Mouse (Mus musculus) c-Kit-positive CD71-positive TER-119-negative erythroid progenitor cells, embryonic 14.5 days (primary cell): ENCODE measurements at regions not wholly inside any gene's neighbourhood (a gene's known extent, or its start where the extent isn't known, plus 50 kb on each side); places are given as distances from the start of the nearest gene placed in this dataset.

Experiments
- DNase-seq: peaks from one replicate; pipeline ENCODE4 v3.0.0-alpha.2; 2013; ENCODE audit warnings: low read depth

DNA sequence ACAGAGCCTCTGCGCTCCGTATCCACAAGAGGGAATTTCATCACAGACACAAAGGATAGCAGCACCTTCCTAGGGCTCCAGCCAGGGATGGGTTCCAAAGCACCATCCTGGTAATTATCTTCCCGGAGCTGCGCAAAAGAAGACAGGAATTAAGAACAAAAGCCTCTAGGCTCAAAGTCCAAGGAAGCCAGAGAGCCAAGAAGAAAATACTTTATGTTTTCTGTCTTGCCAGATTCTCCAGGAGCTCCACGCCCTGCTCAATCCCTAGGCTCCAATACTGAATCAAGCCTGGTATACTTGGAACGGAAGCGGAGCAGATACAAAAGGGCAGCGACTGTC, 54.4 kb downstream of the Irf2bpl start:
- no peak for DNase-seq

DNA sequence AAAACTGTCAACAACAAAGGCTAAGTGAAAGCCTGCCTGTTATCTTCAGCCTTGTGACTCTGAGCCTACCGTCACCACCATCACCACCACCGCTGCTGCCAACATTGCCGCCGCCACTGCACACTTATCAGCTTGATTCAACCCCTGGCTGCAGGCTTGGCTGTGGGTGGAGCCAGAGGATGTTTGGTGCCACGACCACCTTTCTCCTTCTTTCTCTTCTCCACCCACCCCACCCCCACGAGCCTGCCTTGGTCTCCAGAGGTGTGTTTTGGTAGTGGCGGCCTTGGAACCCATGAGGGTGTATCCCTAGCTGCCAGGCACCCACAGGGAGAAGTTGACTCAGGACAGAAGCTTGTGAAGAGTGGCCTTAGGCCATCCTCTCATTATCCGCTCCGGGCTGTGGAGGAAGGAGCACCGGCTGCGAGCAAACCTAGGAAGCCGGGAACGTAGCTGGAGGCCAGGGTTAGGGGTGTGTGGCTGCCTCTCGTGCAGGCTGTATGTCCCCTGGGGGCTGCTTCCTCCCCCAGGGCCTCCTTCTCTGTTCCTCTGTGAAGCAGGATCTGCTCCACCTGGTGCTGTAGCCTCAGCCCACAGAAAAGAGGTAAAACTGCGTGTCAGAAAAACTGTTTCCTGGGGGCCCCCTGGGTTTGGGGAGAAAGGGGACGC, 54.9 kb downstream of the Irf2bpl start:
- DNase-seq: no peak

DNA sequence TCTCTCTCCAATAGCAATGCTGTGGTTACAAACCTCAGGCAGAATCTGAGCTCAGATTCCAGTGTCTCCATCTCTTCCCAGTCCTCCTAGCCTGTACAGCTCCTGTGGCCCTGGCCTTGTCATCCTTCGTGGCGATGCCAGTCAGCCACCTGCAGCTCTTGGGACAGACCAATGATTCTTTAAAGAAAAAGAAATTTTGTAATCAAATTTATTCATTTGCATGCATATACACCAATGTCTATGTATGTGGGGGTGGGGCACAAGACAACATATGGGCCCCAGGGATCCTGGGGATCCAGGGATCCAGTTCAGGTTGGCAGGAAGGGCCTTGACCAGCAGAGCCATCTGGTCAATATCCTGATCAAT, 57.4 kb downstream of the Irf2bpl start:
- no peak for DNase-seq

DNA sequence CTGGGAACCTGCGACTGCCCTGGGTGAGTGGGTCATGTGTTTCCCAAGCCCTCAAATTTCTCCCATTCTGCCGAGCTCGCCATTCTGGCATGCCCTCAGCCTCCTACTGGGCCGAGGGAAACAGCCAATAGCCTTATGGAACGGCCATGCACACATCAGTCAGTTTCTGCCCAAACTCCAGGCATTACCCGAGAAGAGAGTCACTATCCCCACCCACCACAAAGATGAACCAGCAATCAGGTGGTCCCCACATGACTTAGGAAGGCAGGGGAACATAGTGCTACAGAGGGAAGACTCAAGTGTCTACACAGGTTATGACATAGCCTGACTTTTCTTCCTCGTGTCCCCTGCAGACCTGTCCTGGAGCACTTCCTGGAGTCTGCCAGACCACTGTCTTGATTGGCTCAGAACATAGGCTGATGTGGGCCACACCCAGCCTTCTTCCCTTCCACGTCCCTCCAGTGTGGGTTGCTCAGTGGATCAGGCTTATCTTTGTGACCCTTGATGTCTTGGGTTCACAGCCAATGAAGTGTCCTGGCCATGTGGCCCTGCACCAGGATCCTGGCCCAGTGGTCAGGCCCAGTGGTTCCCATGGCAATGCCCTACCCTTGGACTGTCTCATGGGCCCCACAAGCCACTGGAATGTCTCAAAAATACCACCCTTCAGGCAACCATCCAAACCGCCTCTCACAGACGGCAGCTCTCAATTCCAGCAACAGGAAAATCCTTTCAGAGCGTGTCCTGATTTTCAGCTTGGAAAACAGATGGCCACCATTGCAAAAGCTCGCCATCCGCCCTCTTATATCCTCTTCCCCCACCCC, 58.0 kb downstream of the Irf2bpl start:
- DNase-seq: no peak

DNA sequence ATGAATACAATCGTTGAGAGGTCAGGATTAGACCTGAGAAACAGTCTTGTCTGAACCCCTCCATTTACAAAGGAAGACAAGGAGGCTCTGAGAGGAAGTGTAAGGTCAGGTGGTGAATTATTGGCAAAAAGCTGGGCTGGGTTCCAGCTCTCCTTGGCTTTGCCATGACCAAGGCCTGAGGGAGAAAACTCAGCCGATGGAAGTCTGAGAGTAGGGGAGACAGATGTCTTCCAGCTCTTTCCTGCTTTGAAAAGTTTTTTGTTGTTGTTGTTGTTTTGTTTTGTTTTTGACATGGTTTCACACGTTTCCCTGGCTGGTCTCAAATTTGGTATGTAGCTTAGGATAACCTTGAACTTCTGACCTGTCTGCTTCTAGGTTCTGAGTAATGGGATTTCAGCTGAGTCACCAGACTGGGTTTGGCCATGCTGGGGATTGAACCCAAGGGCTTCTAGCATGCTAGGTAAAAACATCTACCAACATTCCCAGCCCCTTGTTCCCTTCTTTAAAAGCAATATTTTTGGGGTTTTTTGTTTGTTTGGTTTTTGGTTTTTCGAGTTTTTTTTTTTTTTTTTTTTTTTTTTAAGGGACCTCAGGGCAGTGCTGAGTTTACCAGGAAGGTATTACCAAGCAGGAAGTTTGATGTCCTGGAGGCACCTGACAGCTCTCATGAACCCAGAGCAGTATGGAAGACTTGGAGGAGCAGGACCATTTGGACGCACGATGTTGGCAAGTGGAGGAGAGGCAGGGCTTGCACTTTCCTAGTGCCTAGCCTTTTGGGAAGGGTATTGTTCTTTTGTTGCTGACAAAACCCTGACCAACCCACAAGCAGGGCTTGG, 58.8 kb downstream of the Irf2bpl start:
- no peak for DNase-seq

DNA sequence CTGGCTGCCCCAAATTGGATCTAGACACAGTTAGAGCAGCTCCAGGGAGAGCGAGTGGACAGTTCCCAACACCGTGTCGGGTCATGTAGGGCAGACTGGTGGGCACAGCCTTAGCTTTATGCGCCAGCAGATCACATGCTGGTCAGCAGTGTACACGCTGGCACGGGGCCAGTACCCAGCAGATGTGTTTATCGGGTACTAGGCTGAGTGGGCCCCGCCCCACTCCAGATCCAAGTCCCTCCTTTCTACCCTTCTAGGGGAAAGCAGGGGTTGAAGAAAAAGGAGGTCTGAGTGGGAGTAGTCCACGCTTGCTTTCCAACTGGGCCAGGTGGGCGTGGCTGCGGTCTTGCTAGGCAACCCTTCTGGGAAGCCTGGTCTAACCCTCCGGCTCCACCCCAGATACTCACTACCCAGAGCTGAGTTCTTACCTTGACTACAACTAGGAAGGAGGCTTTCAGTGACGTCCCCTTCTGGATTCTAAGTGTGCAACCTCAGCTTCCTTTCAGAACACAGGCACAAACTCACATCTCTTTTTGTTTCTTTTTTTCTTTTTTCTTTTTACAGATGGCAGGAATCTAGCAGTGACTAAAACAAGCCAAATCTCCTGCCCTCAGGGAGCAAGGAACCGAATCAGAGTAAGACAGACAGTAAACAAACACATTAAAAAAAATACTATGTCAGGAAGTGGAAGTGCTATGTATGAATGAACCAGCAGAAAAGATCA, 59.6 kb downstream of the Irf2bpl start:
- peak; percentile 85 for DNase-seq

DNA sequence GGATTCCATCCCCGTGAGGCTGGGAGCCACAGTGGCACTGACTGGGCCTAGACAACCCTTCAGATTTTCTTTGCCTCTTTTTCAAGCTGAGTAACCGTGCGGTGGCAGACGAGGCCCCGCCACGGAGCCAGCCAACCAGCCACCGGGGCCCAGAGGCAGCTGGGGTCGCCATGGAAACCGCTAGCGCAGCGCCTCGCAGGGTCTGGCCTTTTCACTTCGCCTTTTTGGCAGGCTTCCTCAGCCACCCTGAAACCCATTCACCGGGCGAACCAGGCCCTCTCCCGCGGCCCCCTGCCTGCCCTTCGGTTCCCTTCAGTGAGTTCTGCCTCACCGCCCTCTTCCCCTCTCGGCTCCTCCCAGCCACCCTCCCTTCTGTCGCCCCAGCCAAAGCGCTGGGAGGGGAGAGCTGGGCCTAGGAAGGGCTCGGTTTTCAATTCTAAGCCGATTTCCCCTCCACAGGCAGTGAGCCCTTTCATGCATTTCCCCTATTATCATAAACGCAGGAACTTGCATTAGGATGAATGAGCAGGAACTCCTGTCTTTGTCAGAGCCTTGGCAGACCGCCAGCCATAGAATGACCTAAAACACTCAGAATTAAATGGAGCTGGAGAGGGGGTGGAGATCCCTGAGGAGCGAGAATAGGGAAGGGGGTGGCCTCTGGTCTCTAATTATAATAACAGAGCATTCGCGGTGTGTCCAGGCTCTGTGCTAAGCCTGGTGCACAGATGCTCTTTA, 60.6 kb downstream of the Irf2bpl start:
- no peak for DNase-seq

DNA sequence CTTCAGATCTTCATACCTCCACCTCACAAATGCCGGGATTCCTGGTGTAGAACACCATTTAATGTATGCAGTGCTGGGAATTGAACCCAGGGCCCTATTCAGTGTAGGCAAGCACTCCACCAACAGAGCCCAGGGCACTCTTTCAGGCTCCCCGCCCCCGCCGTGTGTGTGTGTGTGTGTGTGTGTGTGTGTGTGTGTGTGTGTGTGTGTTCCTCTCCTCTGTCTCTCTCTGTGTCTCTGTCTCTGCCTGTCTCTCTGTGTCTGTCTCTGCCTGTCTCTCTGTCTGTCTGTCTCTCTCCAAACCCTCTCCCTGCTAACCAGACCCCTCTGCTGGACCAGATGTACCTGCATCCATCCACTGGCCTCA, 61.1 kb downstream of the Irf2bpl start:
- DNase-seq: no peak

DNA sequence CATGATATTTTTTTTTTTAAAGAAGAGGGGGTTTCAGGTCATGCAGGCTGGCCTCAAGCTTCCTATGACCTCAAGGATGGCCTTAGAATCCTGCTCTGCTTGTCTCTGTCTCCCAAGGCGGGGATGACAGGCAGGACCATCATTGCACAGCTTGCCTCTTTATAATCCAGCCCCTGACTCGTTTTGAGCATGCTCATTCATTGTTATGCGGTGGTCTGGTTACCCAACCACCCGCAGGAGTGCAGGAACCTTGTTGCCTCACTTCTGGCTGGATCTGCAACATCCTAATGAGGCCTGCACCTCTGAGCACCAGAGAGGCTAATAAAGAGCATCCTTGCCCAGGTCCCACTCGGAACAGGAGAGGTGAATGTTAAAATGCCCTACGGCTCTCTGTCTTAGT, 63.4 kb downstream of the Irf2bpl start:
- DNase-seq: no peak

DNA sequence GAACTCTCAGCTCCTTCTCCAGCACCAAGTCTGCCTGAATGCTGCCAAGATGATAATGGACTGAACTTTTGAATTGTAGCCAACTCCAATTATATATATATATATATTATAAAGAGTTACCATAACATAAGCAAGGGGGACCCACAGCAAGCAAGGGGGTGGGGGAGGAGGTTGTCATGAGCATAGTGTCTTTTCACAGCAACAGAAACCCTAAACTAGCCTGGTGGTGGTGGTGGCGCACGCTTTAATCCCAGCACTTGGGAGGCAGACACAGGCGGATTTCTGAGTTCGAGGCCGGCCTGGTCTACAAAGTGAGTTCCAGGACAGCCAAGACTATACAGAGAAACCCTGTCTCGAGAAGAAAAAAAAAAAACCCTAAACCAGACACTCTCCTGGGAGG, 65.0 kb downstream of the Irf2bpl start:
- no peak for DNase-seq

DNA sequence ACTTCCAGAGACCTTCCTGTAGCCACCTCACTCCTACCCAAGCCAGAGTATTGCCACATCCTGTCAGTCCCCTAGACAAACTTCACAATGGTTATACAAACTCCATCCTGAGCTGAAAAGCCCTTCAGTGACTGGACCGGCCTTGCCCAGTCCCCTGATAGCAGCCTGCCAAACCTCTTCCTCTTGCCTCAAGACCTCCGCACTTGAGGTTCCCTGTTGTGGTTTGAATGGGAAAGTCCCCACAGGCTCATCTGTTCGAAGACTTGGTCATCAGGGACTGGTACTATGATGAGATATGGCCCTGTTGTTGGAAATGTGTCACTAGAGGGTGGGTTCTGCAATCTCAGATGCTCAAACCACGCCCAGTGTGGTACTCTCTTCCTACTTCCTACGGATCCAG, 65.4 kb downstream of the Irf2bpl start:
- DNase-seq: no peak

DNA sequence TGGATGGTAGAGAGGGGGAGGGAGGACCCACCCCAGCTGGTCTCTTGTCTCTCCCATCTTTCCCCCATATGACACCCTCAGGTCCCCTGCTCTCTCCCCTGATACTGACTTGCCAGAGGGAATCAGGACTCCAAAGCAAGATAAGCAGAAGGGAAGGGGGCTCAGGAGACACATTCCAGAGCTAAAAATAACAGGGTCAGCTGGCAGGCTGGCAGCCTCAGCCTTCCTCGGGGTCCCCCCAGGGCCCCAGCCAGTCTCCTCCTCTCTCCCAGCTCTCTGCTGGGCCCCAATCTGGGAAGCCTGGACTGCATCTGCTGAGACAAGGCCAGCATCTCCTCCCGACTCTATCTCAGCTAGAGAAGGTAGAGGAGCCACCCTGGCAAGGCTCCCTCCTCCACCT, 66.4 kb downstream of the Irf2bpl start:
- no peak for DNase-seq

DNA sequence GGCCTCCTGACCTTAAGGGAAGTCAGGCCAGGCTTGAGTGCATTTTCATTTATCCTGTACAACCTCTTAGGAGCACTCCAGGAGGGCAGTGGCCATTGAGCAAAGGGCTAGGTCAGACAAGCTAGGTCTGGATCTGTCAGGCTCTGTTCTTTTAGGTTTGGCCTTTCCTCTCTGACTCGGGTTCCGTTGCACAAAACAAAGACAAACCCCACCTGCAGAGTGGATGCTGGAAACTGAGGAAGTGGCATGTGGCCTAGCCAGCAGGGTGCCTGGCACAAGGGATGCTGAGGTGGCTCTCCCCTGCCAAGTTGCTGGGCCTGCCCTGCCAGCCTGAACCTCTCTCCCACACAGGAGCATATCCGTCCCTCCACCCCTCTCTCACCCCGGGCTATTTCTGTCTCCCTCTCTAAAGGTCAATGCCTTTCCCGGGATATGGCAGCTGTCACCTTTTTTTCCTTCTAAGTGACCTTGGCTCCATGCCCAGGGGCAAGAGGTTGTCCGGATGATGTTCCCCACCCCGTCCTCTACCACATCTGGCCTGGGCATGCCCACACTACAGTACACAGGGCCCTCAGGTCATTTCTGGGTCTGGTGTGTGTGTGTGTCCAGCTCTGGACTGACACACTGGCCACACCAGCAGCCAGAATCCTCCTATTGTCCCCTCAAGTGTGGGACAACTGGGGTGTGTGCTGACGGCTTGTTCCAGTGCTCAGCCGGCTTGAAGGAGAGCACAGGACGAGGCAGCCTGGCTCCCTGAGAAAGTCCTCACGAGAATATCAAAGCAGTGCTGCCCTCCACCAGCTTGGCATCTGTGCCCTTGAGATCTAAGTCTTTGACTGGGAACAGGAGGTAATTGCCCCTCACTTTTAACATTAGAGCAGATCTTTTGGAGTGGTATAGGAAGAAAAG, 67.6 kb downstream of the Irf2bpl start:
- no peak for DNase-seq

DNA sequence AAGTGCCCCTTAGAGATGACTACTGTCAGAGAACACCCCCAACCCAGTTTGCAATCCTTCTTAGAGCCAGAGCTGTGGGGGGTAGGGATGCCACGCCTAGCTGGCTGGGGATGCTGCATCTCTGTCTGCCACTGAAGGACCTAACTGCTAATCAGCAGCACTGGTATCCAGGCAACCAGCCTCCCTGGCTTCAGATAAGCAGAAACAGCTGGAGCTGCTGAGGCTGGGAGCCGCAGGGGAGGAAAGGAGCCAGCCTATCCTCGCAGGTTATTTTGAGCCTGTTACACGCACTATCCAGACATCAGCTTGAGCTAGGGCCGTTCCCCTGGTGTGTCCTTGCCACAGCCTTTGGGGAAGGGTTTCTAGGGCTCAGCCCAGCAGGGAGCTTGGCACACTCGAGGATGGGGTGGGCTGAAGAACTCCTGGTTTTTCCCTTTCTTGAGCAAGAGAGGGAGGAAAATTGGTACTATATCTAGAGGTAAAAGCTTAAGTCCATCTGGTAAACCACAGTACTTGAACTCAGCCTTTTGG, 68.4 kb downstream of the Irf2bpl start:
- DNase-seq: no peak

DNA sequence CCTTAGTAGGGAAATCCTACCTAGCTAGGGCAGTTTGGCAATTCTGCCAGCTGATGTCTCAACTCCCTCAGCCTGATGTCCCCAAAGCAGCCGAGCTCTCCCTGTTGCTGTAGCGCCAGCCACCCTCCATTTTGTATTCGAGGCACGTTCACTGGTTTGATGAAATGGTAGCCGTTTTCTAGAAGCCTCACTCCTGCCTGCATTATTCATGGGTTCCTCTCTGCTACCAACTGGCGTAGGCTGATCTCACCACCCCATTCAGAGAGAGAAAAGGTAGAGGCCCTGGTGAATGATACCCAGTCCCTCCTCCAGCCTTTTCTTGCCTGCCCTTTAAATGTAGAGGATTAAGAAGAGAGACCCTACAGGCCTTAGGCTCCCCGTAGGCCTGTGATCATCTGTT, 69.9 kb downstream of the Irf2bpl start:
- DNase-seq: no peak
